Mouse (Mus musculus): ENCODE data around the gene Rps26. TPM values are rescaled to one million over a fixed set of nuclear protein-coding genes. Genes with fewer than 3 reads are reported as not detected.
"Not testable (repeated sequence)": the region's sequence is repeated elsewhere in the genome, so short reads cannot be mapped to it uniquely, and the experiment has no call there.

The Rps26 gene
- polyA plus RNA-seq, 1 experiment: 5,964 TPM

DNA sequence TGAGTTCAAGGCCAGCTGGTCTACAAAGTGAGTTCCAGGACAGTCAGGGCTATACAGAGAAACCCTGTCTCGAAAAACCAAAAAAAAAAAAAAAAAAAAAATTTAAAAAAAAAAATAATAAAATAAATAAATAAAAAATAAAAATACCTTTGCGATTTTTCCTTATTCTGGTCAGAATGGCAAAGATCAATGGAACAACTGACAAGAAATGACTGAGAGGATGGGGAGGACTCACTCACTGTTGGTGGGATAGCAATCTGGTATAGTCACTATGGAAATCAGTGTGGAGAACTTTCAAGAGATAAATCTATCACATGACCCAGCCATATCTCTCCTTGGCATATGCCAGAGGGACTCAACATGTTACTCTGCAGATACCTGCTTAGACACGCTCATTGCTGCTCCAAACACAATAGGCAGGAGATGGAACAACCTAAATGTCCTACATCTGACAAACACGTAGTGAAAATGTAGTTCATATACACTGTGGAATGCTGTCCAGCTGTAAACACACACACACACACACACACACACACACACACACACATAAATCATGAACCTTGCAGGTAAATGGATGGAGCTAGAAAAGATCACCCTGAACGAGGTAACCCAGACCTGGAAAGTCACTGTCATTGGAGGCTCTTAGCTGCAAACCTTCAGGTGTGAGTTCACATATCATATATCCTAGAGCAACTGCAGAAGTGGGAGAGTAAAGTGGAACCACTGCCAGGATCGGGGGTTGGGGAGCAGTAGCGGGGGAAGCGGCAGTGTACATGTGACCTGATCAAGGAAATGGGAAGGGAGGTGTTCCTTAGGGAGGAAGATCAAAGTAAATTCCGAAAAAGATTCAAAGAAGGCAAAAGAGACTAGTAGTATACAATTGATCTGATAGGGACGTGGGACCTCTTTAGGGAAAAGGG lies 1.1 kb upstream of the Rps26 start:
- no peaks in the 10 kb centered on the region for H3K9me3 ChIP-seq
- H3K27me3 ChIP-seq (replicated peaks): peaks cover 9% of the 10 kb centered on the region
- no peak overlapping the region for H3K4me3 ChIP-seq (replicated peaks)
- TF ChIP-seq GATA1 (IDR thresholded peaks at IDR 0.05; ENCODE audit: borderline replicate concordance, low read length): no peak
- TF ChIP-seq FLI1 (IDR thresholded peaks at IDR 0.05; ENCODE audit: low read length): no peak
- H3K36me3 ChIP-seq (replicated peaks; ENCODE audit: low read length): peaks cover 25% of the 10 kb centered on the region
- H3K4me1 ChIP-seq: peaks cover 22% of the 10 kb centered on the region

DNA sequence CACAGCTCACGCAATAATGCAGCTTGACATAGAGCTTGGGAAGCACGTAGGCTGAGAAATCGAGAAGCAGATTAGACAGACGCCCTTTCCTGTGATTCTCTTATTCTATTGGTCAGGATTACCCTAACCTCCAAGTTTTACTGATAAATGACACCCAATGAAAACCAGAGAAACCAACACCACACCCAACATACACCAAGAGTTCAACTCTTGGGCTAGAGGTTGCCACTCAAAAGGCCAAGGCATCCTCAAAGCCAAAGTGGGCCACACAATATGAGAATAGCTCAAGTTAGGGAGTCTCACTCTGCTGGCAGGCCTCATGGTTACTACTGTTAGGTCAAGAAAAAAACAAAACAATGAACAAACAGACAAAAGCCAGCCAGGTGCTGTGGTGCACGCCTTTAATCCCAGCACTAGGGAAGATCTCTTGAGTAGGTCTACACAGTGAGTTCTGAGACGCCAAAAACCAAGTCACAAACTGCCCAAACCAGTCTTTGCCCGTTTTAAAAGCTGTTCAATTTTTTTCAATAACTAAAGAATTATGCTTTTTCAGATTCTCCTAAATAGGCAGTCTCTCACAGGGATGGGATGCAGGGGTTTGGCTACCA lies 1.2 kb downstream of the Rps26 start:
- Histone ChIP-seq H3K4me1 (peaks cover 18% of the 10 kb centered on the region), H3K9me3 (no peaks in the 10 kb centered on the region), H3K4me3 (replicated peaks) (peak overlapping the region; percentile 98), H3K27me3 (replicated peaks) (no peaks in the 10 kb centered on the region), H3K36me3 (replicated peaks; ENCODE audit: low read length) (peaks cover 29% of the 10 kb centered on the region)
- no peak for TF ChIP-seq GATA1 (IDR thresholded peaks at IDR 0.05; ENCODE audit: borderline replicate concordance, low read length)
- no peak for TF ChIP-seq FLI1 (IDR thresholded peaks at IDR 0.05; ENCODE audit: low read length)

DNA sequence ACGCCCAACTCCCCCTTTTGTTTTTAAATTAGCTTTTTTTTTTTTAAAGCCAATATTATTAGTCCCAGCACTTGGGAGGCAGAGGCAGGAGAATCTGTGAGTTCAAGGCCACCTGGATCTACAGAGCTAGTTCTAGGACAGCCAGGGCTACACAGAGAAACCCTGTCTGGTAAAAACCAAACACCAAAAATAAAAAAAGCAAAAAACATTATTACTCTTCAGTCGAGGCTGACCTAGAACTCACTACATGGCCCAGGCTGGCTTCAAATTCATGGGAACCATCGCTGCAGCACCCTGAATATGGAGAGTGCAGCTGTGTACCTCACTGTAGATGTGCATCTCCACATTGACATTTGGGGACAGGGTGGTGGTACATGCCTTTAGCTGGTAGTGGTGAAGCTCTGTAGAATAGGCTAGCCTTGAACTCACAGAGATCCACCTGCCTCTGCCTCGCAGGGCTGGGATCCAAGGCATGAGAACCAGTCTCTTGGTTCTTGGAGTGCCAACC lies 3.4 kb downstream of the Rps26 start:
- not testable (repeated sequence) for H3K4me3 ChIP-seq (replicated peaks); H3K27me3 ChIP-seq (replicated peaks); H3K9me3 ChIP-seq
- Histone ChIP-seq H3K36me3 (replicated peaks; ENCODE audit: low read length) (peaks cover 29% of the 10 kb centered on the region), H3K4me1 (peaks cover 26% of the 10 kb centered on the region)

DNA sequence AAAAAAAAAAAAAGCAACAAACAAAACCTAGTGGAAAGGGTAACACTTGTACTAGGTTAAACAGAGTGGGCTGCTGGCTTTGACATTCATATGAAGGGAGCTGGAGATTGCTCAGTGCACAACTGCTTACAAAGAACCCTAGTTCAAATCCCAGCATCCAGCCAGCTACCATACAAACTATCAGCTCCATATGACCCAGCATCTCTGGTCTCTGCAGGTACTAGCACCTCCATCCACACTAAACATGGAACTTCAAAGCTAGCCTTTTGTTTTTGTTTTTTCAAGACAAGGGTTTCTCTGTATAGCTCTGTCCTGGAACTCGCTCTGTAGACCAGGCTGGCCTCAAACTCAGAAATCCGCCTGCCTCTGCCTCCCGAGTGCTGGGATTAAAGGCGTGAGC lies 3.8 kb downstream of the Rps26 start:
- TF ChIP-seq FLI1 (IDR thresholded peaks at IDR 0.05; ENCODE audit: low read length) (no peak), GATA1 (IDR thresholded peaks at IDR 0.05; ENCODE audit: borderline replicate concordance, low read length) (no peak)
- Histone ChIP-seq H3K4me3 (replicated peaks) (no peak overlapping the region), H3K4me1 (peaks cover 23% of the 10 kb centered on the region), H3K36me3 (replicated peaks; ENCODE audit: low read length) (peaks cover 29% of the 10 kb centered on the region), H3K27me3 (replicated peaks) (no peaks in the 10 kb centered on the region), H3K9me3 (no peaks in the 10 kb centered on the region)

DNA sequence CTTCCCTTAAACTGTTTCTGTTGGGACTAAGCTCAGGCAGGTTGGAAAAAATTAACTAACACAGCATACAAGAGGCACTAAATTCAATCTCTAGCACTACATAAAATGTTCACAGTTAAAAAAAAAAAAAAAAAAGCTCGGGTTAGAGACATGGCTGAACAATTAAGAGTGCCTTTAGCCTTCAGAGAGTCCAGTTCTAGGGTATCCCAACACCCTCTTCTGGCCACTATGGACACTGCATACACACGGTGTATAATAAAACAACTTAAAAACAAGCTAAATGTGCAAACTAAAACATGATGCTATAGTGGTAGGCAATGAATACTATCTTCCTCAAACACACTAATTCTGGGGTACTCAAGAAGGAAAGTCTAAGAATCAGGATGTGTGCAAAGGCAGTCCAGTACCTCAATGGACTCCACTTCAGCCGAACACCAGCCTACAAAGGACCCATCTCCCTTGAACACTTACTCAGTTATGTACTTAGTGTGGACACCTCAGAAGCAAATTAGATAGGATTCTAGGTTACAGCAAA lies 4.5 kb downstream of the Rps26 start:
- Histone ChIP-seq H3K9me3 (no peaks in the 10 kb centered on the region), H3K36me3 (replicated peaks; ENCODE audit: low read length) (peaks cover 29% of the 10 kb centered on the region), H3K4me1 (peaks cover 20% of the 10 kb centered on the region), H3K27me3 (replicated peaks) (no peaks in the 10 kb centered on the region), H3K4me3 (replicated peaks) (no peak overlapping the region)
- TF ChIP-seq FLI1 (IDR thresholded peaks at IDR 0.05; ENCODE audit: low read length) (no peak), GATA1 (IDR thresholded peaks at IDR 0.05; ENCODE audit: borderline replicate concordance, low read length) (no peak)

DNA sequence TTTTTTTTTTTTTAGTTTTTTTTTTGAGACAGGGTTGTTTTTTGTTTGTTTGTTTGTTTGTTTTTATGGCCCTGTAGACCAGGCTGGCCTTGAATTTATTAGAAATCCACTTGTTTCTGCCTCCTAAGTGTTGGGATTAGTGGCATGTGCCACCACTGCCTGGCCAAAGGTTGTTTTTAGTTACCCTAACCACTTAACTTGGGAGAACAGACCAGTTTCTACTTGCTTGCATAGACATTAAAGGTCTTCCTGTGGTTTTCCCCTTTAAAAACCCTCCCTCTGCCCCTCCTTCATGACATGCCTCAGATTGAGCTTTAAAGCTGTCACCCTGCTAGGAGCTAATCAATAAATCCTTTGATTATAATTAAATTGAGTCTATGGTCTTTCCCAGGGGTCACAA lies 6.3 kb downstream of the Rps26 start:
- H3K4me3 ChIP-seq (replicated peaks): no peak overlapping the region
- H3K36me3 ChIP-seq (replicated peaks; ENCODE audit: low read length): peaks cover 26% of the 10 kb centered on the region
- no peak for TF ChIP-seq FLI1 (IDR thresholded peaks at IDR 0.05; ENCODE audit: low read length)
- TF ChIP-seq GATA1 (IDR thresholded peaks at IDR 0.05; ENCODE audit: borderline replicate concordance, low read length): no peak
- H3K9me3 ChIP-seq: no peaks in the 10 kb centered on the region
- H3K4me1 ChIP-seq: peaks cover 18% of the 10 kb centered on the region
- H3K27me3 ChIP-seq (replicated peaks): peaks cover 2% of the 10 kb centered on the region

DNA sequence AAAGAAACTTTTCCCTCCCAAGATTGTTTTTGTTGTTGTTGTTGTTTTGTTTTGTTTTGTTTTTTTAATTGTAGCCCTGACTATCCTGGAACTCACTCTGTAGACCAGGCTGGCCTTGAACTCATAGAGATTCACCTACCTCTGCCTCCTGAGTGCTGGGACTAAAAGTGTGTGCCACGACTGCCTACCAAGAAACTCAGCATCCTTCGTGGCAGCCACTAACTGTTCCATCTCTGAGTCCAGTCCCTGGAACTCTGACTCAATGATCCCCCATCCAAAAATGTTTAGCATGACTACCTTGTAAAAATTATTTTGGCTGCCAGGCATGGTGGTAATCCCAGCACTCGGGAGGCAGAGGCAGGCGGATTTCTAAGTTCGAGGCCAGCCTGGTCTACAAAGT lies 7.4 kb downstream of the Rps26 start:
- not testable (repeated sequence) for H3K9me3 ChIP-seq; H3K27me3 ChIP-seq (replicated peaks); H3K4me3 ChIP-seq (replicated peaks)
- H3K4me1 ChIP-seq: peaks cover 25% of the 10 kb centered on the region
- H3K36me3 ChIP-seq (replicated peaks; ENCODE audit: low read length): peaks cover 16% of the 10 kb centered on the region

DNA sequence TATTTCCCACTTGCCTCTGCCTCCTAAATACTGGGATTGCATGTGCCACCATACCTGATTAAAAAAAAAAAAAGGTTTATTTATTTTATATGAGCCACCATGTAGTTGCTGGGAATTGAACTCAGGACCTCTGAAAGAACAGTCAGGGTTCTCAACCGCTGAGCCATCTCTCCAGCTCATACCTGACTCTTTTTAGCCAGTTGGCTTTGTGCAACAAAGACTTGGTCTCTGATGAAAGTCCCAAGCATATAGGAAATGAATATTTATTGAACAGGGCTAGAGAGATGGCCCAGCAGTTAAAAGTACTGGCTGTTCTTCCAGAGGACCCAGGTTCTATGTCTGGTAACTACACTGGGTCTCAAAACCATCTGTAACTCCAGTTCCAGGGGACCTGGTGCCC lies 8.0 kb downstream of the Rps26 start:
- no peak for TF ChIP-seq GATA1 (IDR thresholded peaks at IDR 0.05; ENCODE audit: borderline replicate concordance, low read length)
- TF ChIP-seq FLI1 (IDR thresholded peaks at IDR 0.05; ENCODE audit: low read length): no peak
- H3K4me1 ChIP-seq: peaks cover 31% of the 10 kb centered on the region
- peaks cover 10% of the 10 kb centered on the region for H3K36me3 ChIP-seq (replicated peaks; ENCODE audit: low read length)
- H3K27me3 ChIP-seq (replicated peaks): peaks cover 2% of the 10 kb centered on the region
- H3K9me3 ChIP-seq: no peaks in the 10 kb centered on the region
- no peak overlapping the region for H3K4me3 ChIP-seq (replicated peaks)

DNA sequence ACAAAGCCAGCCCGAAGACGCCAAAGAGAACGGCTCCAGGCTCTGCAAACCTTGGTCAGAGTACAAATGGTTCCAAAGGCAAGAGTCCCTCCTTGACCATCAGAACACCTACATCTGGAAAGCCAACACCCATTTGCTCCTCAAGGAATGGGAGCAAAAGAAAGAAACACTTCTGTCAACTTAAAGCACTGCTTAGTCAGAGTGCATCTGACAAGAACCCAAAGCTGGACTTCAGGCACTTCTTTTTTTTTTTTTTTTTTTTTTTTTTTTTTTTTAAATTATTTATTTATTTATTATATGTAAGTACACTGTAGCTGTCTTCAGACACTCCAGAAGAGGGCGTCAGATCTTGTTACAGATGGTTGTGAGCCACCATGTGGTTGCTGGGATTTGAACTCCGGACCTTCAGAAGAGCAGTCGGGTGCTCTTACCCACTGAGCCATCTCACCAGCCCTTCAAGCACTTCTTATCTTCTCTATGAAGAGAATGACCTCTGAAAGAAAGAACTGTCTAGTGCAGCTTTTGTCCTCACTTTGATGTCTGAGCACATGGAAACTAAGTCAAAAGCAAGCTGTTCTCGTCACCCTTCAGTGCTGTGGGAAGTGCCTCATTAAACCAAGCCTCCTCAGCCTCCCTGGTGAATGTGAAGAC lies 10.6 kb downstream of the Rps26 start:
- H3K9me3 ChIP-seq; H3K36me3 ChIP-seq (replicated peaks; ENCODE audit: low read length); H3K27me3 ChIP-seq (replicated peaks); H3K4me3 ChIP-seq (replicated peaks): not testable (repeated sequence)
- H3K4me1 ChIP-seq: peaks cover 43% of the 10 kb centered on the region

DNA sequence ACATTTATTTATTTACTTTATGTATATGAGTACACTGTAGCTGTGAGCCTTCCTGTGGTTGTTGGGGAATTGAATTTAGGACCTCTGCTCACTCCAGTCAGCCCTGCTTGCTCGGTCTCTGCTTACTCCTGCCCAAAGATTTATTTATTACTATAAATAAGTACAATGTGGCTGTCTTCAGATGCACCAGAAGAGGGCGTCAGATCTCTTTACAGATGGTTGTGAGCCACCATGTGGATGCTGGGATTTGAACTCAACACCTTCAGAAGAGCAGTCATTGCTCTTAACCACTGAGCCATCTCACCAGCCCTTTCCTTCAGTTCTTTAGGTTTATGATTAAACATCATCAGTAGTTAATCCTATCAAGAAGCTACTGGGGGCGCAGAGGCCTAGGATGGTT lies 11.6 kb downstream of the Rps26 start:
- no peaks in the 10 kb centered on the region for H3K9me3 ChIP-seq
- TF ChIP-seq GATA1 (IDR thresholded peaks at IDR 0.05; ENCODE audit: borderline replicate concordance, low read length) (no peak), FLI1 (IDR thresholded peaks at IDR 0.05; ENCODE audit: low read length) (no peak)

DNA sequence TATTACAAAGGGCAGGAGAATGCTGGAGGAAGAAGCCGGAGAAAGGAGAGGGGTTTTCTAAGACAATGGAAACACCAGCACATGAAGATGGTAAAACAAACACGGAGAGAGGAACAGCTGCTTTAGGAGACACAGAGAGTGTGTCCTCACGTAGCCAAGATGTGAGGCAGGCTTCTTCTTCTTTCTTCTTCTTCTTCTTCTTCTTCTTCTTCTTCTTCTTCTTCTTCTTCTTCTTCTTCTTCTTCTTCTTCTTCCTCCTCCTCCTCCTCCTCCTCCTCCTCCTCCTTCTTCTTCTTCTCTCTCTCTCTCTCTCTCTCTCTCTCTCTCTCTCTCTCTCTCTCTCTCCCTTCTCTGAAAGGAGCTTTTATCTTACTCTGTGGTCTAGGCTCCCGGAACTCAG lies 12.7 kb downstream of the Rps26 start:
- H3K9me3 ChIP-seq; H3K36me3 ChIP-seq (replicated peaks; ENCODE audit: low read length); H3K27me3 ChIP-seq (replicated peaks); H3K4me3 ChIP-seq (replicated peaks): not testable (repeated sequence)
- peaks cover 34% of the 10 kb centered on the region for H3K4me1 ChIP-seq

More for the DNA sequence above, 11.6 kb downstream of the Rps26 start:
- no peaks in the 10 kb centered on the region for H3K36me3 ChIP-seq (replicated peaks; ENCODE audit: low read length)
- peaks cover 38% of the 10 kb centered on the region for H3K4me1 ChIP-seq
- H3K4me3 ChIP-seq (replicated peaks): no peak overlapping the region
- H3K27me3 ChIP-seq (replicated peaks): peaks cover 2% of the 10 kb centered on the region
